Mouse (Mus musculus) layer of hippocampus, postnatal 14 days (tissue): ENCODE data around the gene Hoxb8. TPM values are rescaled to one million over a fixed set of nuclear protein-coding genes. Genes with fewer than 3 reads are reported as not detected.

ENCODE experiments used
- DNase-seq, 2 experiments: peaks; one replicate each; pipeline ENCODE4 v3.0.0; 2021 to 2022; ENCODE audit warnings: low spot score in 2 of 2, mixed read lengths in 1 of 2
- total RNA-seq, 2 experiments: library from RNA; stranded (reverse); gene quantifications; 2 replicates each; pipeline ENCODE4 v1.2.3; 2021

Hoxb8 gene
- total RNA-seq, 2 experiments from 2014 or later, result not detected

GRCm38 (mm10) chr11:96284774-96285734 lies 3.3 kb downstream of the Hoxb8 start:
- no peak for DNase-seq

GRCm38 (mm10) chr11:96285771-96286738 lies 4.3 kb downstream of the Hoxb8 start, which contains the start of gene Hoxb7:
Gene Hoxb7, plus strand, starts transcription at chr11:96286623.
- DNase-seq, result no peak

- no peak for DNase-seq
These were observed 5.2 kb downstream of the Hoxb8 start for GRCm38 (mm10) chr11:96286739-96287385.

GRCm38 (mm10) chr11:96287411-96287810 lies 5.7 kb downstream of the Hoxb8 start:
- DNase-seq, result no peak

GRCm38 (mm10) chr11:96288455-96289221 lies 6.9 kb downstream of the Hoxb8 start:
- no peak for DNase-seq

- no peak for DNase-seq
These were observed 7.6 kb downstream of the Hoxb8 start for GRCm38 (mm10) chr11:96289293-96289692.

- DNase-seq, result no peak
These were observed 8.1 kb downstream of the Hoxb8 start for GRCm38 (mm10) chr11:96289837-96290236.

- no peak for DNase-seq
These were observed 9.1 kb downstream of the Hoxb8 start for GRCm38 (mm10) chr11:96290705-96291355.

- no peak for DNase-seq
These were observed 10.2 kb downstream of the Hoxb8 start, which contains the start of gene Hoxb6 for GRCm38 (mm10) chr11:96291681-96292564. Gene Hoxb6, plus strand, starts transcription at chr11:96292476.

- DNase-seq, result no peak
These were observed 11.0 kb downstream of the Hoxb8 start for GRCm38 (mm10) chr11:96292565-96293301.

GRCm38 (mm10) chr11:96293302-96293921 lies 11.7 kb downstream of the Hoxb8 start:
- no peak for DNase-seq

GRCm38 (mm10) chr11:96294245-96295091 lies 12.8 kb downstream of the Hoxb8 start:
- DNase-seq, result peak; percentile 52 to 65

- DNase-seq, result no peak
These were observed 13.6 kb downstream of the Hoxb8 start for GRCm38 (mm10) chr11:96295092-96295835.

- DNase-seq, result no peak
These were observed 15.3 kb downstream of the Hoxb8 start for GRCm38 (mm10) chr11:96296997-96297396.

- DNase-seq, result no peak
These were observed 15.7 kb downstream of the Hoxb8 start for GRCm38 (mm10) chr11:96297428-96297827.
